Mouse (Mus musculus) Muller cell, postnatal 12 days (primary cell): ENCODE measurements around the gene C130073F10Rik.
"Not testable (repeated sequence)": the region's sequence is repeated elsewhere in the genome, so short reads cannot be mapped to it uniquely, and the experiment has no call there.

Experiments
- DNase-seq: peaks from one replicate; pipeline ENCODE4 v3.0.0-alpha.2; 2015; ENCODE audit errors: inconsistent ontology term

C130073F10Rik gene

GRCm38 (mm10) chr4:101893656-101894420 lies at the start of gene C130073F10Rik:
TSS of gene C130073F10Rik (minus strand) at chr4:101893789.
- DNase-seq: no peak

- DNase-seq: not testable (repeated sequence)
These were observed 46.5 kb upstream of the C130073F10Rik start, which contains the start of gene Gm12794 for GRCm38 (mm10) chr4:101940107-101940506. TSS of gene Gm12794 (plus strand) at chr4:101940407.

- DNase-seq: not testable (repeated sequence)
These were observed 15.2 kb upstream of the C130073F10Rik start, which contains the start of gene Gm12800 for GRCm38 (mm10) chr4:101908821-101909220. TSS of gene Gm12800 (plus strand) at chr4:101909121.

GRCm38 (mm10) chr4:101889377-101889776 lies 4.2 kb downstream of the C130073F10Rik start:
- DNase-seq: no peak

- DNase-seq: no peak
These were observed 9.9 kb downstream of the C130073F10Rik start for GRCm38 (mm10) chr4:101883641-101884040.

GRCm38 (mm10) chr4:101875687-101876086 lies 17.9 kb downstream of the C130073F10Rik start:
- not testable (repeated sequence) for DNase-seq

- not testable (repeated sequence) for DNase-seq
These were observed 21.6 kb downstream of the C130073F10Rik start for GRCm38 (mm10) chr4:101872031-101872430.

- DNase-seq: no peak
These were observed 31.3 kb downstream of the C130073F10Rik start for GRCm38 (mm10) chr4:101862289-101862688.

- no peak for DNase-seq
These were observed 32.7 kb downstream of the C130073F10Rik start for GRCm38 (mm10) chr4:101860873-101861272.

- no peak for DNase-seq
These were observed 42.7 kb downstream of the C130073F10Rik start for GRCm38 (mm10) chr4:101850908-101851307.

- DNase-seq: not testable (repeated sequence)
These were observed 49.7 kb downstream of the C130073F10Rik start, which contains the start of gene B020004J07Rik for GRCm38 (mm10) chr4:101843923-101844322. TSS of gene B020004J07Rik (minus strand) at chr4:101844023.
